Mouse (Mus musculus): Measurements from ENCODE around the gene Ddx56. TPM values are rescaled to one million over a fixed set of nuclear protein-coding genes. Genes with fewer than 3 reads are reported as not detected.
A peak's percentile ranks its signal among the peaks of the same experiment; 100 is the strongest.

Gene Ddx56
- polyA plus RNA-seq, 1 experiment from 2014 or later, result 51.4 TPM

DNA sequence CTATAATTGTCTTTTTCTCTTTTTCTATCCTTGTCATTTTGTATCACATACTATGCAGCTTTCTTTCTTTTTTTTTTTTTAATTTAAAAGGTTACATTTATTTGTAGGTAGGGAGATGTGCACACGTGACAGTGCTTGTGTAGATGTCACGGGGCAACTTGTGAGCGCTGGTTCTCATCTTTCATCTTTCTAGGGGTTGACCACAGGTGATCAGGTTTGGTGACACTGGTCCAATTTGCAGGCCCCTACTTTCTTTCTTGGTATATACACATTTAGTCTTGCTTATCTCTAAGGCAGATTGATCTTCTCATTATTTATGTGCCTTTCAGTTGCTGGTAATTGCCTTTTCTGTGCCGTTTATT is 25.4 kb upstream of the Ddx56 start:
- no peaks in the 10 kb centered on the region for H3K27me3 ChIP-seq
- POLR2A ChIA-PET, result no interaction called here
- in situ Hi-C loops (cut with MboI; ENCODE audit: low pct_unique_long_range_greater_than_20kb), result no loop called here
- TF ChIP-seq CTCF (IDR thresholded peaks at IDR 0.05), result no peak
- DNase-seq (ENCODE audit: low read depth, low spot score) (no peak), ATAC-seq (no peak)
- CTCF ChIA-PET, result interaction anchor here (1.1 kb wide), 1 partner anchor 12 kb away, joined by 3 read pairs; no protein-coding TSS in a partner anchor

DNA sequence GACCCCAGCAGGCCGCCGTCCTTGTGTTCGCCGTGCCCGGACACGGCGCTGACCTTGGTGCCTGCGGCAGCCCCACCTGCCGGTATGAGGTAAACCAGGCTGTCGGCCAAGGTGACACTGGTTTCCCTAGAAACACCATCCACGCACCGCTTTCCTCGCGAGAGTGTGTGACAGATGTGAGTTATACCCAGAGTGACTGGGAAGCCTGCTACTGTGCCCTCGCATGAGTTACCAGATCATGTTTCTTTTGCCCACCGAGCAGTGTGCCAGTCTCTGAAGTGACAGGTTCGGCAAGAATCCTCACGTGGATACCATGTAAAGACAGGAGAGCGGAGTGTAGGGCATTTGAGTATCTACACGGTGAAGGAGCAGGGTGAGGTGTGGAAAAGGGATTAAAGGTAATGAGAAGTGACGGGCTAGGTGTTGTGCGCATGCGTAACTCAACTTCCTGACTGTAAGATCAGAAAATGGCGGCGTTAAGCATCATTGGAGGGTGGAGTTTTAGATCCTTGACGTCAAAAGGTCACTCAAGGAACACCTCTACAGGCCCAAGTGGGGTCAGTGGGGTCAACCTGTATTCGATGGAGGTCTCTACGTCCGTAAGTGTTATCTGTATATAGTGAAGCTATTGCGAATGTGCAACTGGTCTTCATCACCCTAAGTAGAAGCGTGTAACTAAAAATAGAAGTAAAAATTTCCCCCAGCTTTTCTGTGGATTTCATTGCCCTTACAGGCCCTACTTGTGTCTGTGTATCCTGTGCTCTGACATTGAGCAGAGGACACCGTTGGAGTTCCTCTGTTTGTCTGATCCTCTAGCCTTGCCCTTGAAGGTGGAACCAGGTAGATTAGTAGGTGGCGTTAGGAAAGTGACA is 24.8 kb upstream of the Ddx56 start:
- DNase-seq (ENCODE audit: low read depth, low spot score), result peak; percentile 64
- in situ Hi-C loops (cut with MboI; ENCODE audit: low pct_unique_long_range_greater_than_20kb), result no loop called here
- no peaks in the 10 kb centered on the region for H3K27me3 ChIP-seq
- no peak for TF ChIP-seq CTCF (IDR thresholded peaks at IDR 0.05)
- peak; percentile 54 for ATAC-seq
- ChIA-PET POLR2A (no interaction called here), CTCF (no interaction called here)

GRCm38 (mm10) chr11:6291401-6292115 is 24.0 kb upstream of the Ddx56 start, which contains the start of gene Ogdh:
TSS of gene Ogdh (plus strand) at chr11:6291633.
- no peaks in the 10 kb centered on the region for H3K27me3 ChIP-seq
- in situ Hi-C loops (cut with MboI; ENCODE audit: low pct_unique_long_range_greater_than_20kb), result no loop called here
- ChIA-PET CTCF (interaction anchor here (2.0 kb wide), 1 partner anchor 17 kb away, joined by 15 read pairs; the partner anchor contains the start of gene Tmed4), POLR2A (no interaction called here)
- DNase-seq (ENCODE audit: low read depth, low spot score) (peak; percentile 79), ATAC-seq (peak; percentile 89)
- TF ChIP-seq CTCF (IDR thresholded peaks at IDR 0.05), result no peak

GRCm38 (mm10) chr11:6290883-6291282 is 23.3 kb upstream of the Ddx56 start:
- in situ Hi-C loops (cut with MboI; ENCODE audit: low pct_unique_long_range_greater_than_20kb), result no loop called here
- CTCF ChIA-PET, result interaction anchor here (2.0 kb wide), 1 partner anchor 16 kb away, joined by 15 read pairs; the partner anchor contains the start of gene Tmed4
- DNase-seq (ENCODE audit: low read depth, low spot score), result no peak

DNA sequence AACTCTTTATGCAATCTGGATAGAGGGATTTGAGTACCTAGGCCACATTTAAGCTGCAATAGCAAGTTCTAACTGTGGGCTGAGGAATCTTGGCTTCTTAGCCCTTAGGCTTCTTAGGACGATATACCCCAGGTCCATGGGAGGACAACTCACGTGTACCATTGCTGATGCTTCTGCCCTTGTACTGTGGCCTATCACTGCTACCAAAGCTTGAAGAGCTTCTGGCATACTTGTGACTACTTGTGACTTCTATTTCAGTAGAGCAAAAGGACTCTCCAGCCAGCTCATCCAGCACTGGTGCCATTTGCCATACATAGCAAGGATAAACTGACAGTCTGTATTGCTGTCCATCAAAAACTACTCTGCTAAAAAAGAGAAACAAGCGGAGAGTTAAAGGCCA is 22.6 kb upstream of the Ddx56 start:
- ChIA-PET POLR2A (no interaction called here), CTCF (interaction anchor here (2.0 kb wide), 1 partner anchor 15 kb away, joined by 15 read pairs; the partner anchor contains the start of gene Tmed4)
- in situ Hi-C loops (cut with MboI; ENCODE audit: low pct_unique_long_range_greater_than_20kb), result no loop called here
- DNase-seq (ENCODE audit: low read depth, low spot score), result no peak
- no peaks in the 10 kb centered on the region for H3K27me3 ChIP-seq
- ATAC-seq, result no peak
- TF ChIP-seq CTCF (IDR thresholded peaks at IDR 0.05), result no peak

More at GRCm38 (mm10) chr11:6290883-6291282, 23.3 kb upstream of the Ddx56 start:
- TF ChIP-seq CTCF (IDR thresholded peaks at IDR 0.05), result no peak
- POLR2A ChIA-PET, result no interaction called here
- no peak for ATAC-seq
- no peaks in the 10 kb centered on the region for H3K27me3 ChIP-seq

DNA sequence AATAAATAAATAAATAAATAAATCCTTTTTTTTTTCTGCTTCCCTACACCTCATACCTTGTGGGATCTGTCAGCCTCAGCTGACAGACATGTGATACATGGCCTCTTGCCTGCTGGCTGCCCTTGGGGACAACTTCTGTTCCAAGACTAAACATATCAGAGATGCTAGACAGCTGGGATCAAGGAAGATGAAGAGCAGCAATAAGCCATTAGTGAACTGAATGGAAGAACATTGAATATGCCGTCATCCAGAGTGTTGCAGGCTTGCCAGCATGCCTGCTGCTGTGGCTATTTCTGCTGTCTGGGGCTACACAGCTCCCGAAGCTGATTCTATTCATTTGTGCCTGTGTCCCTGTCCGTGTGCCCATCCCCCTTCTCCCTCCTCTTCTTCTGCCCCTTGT is 15.4 kb upstream of the Ddx56 start:
- ChIA-PET POLR2A (no interaction called here), CTCF (interaction anchor here (0.6 kb wide), 1 partner anchor 8 kb away, joined by 3 read pairs; the partner anchor contains the start of gene Tmed4)
- peaks cover 6% of the 10 kb centered on the region for H3K27me3 ChIP-seq
- no peak for TF ChIP-seq CTCF (IDR thresholded peaks at IDR 0.05)
- no peak for DNase-seq (ENCODE audit: low read depth, low spot score)
- in situ Hi-C loops (cut with MboI; ENCODE audit: low pct_unique_long_range_greater_than_20kb), result no loop called here
- ATAC-seq, result no peak

DNA sequence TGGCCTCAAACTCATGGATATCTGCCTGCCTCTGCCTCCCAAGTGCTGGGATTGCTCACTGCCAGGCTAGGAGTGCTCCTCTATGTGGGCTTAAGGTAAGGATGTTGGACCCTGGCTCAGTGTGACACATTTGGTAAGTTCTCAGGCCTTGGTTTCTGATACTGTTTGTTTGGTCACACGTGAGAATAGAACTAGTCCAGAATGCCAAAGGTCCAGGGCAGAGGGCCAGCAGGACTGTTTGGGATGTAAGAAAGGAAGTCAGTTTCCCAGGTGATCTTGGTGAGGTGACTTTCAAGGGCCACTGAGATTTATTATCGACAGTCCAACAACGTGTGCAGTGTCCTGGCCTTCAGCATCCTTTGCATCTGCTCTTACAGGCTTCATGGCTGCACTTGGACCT is 8.9 kb upstream of the Ddx56 start:
- no peaks in the 10 kb centered on the region for H3K27me3 ChIP-seq
- in situ Hi-C loops (cut with MboI; ENCODE audit: low pct_unique_long_range_greater_than_20kb), result no loop called here
- DNase-seq (ENCODE audit: low read depth, low spot score) (no peak), ATAC-seq (no peak)
- ChIA-PET POLR2A (no interaction called here), CTCF (no interaction called here)
- TF ChIP-seq CTCF (IDR thresholded peaks at IDR 0.05), result no peak

DNA sequence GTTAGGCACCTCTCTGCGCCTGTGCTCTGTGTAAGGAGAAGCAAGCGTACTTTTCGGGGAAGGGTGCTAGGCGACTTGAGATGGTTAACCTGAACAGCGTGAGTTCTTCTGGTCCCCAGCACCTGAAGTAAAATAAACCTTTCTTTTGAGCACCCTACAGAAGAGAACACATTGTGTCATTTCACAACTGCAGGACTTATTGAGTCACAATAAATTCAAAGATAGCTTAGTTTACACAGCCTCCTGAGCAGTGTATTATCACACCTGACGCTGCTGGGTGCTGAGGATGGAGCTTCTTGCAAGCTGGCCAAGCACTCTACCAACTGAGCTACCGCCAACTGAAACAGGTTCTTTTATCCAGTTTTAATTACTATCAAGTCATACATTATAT is 7.5 kb upstream of the Ddx56 start:
- in situ Hi-C loops (cut with MboI; ENCODE audit: low pct_unique_long_range_greater_than_20kb), result no loop called here
- no peak for ATAC-seq
- CTCF ChIA-PET, result interaction anchor here (0.9 to 2.3 kb wide), 8 partner anchors 8 to 21 kb away, joined by 3 to 15 read pairs (median 5); partner anchors contain the start of gene Ogdh
- no peaks in the 10 kb centered on the region for H3K27me3 ChIP-seq
- no peak for TF ChIP-seq CTCF (IDR thresholded peaks at IDR 0.05)
- no peak for DNase-seq (ENCODE audit: low read depth, low spot score)
- POLR2A ChIA-PET, result no interaction called here

GRCm38 (mm10) chr11:6274387-6275093 is 7.0 kb upstream of the Ddx56 start, which contains the start of gene Tmed4:
TSS of gene Tmed4 (minus strand) at chr11:6274870.
- peak; percentile 99 for ATAC-seq
- ChIA-PET POLR2A (interaction anchor here (0.6 kb wide), 1 partner anchor 70 kb away, joined by 3 read pairs; no protein-coding TSS in a partner anchor), CTCF (interaction anchor here (0.9 to 2.3 kb wide), 8 partner anchors 8 to 22 kb away, joined by 3 to 15 read pairs (median 5); partner anchors contain the start of gene Ogdh)
- in situ Hi-C loops (cut with MboI; ENCODE audit: low pct_unique_long_range_greater_than_20kb), result no loop called here
- peak; percentile 85 for DNase-seq (ENCODE audit: low read depth, low spot score)
- no peaks in the 10 kb centered on the region for H3K27me3 ChIP-seq
- peak; percentile 96 for TF ChIP-seq CTCF (IDR thresholded peaks at IDR 0.05)

DNA sequence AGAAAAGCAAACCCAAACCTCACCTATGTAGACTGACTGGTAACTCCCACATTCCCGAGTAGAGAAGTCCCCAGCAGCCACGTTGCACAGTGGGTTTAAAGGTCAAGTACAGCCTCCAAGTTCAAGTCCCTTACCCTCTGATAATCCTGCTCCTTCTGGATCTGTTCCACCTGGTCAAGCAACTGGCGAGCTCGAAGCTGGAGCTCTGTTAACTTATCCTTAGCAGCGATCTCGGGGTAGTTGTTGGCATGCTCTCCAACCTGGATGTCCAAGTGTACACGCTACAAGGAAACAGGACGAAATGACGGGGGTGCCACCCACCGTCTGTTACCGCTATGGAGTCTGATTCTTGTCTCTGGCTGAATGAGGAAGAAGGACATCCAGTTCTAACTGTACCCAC is 6.0 kb upstream of the Ddx56 start:
- in situ Hi-C loops (cut with MboI; ENCODE audit: low pct_unique_long_range_greater_than_20kb), result no loop called here
- no peak for DNase-seq (ENCODE audit: low read depth, low spot score)
- ChIA-PET CTCF (interaction anchor here (0.9 to 2.4 kb wide), 3 partner anchors 12 to 32 kb away, joined by 3 to 15 read pairs (median 7); partner anchors contain the start of gene Ogdh), POLR2A (interaction anchor here (0.6 kb wide), 1 partner anchor 69 kb away, joined by 3 read pairs; no protein-coding TSS in a partner anchor)
- no peak for ATAC-seq
- no peak for TF ChIP-seq CTCF (IDR thresholded peaks at IDR 0.05)
- no peaks in the 10 kb centered on the region for H3K27me3 ChIP-seq

Measured in Patski (cell line).